Mouse (Mus musculus): Measurements from ENCODE around the gene Rngtt.

DNA sequence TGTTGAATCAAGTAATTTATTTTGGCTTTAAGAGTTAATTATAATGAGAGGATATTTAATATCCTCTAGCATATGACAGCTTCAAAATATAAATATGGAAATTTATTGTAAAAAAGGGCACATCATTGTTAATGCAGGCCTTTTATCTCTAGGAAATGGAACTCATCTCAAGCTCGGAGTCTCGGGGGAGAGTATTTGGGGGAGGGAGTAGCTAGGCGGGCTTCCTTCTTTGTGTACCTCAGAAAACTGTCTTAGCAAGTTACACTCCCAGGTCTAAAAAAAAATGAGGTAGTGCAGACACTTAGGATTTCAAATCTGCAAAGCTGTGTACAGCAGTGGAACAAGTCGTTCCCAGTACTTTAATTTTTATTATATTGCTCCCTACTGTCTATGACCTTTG, 104.7 kb downstream of the Rngtt start:
- TF ChIP-seq GATA1 (IDR thresholded peaks at IDR 0.05; ENCODE audit: borderline replicate concordance, low read length) (no peak), FLI1 (IDR thresholded peaks at IDR 0.05; ENCODE audit: low read length) (no peak)
